Mouse (Mus musculus) myocyte (in vitro differentiated cells): ENCODE measurements at regions not wholly inside any gene's neighbourhood (a gene's known extent, or its start where the extent isn't known, plus 50 kb on each side); places are given as distances from the start of the nearest gene placed in this dataset.

ENCODE experiments used
- CEBPB ChIP-seq: IDR thresholded peaks from 2 replicates; pipeline ENCODE4 v1.6.1; 2011; ENCODE audit warnings: mild to moderate bottlenecking, moderate library complexity; ENCODE audit not compliant: poor library complexity, insufficient read depth, severe bottlenecking
- POLR2A ChIP-seq: IDR thresholded peaks from one replicate; pipeline ENCODE4 v1.6.1; 2011; ENCODE audit warnings: low read depth, mild to moderate bottlenecking, control low read depth, moderate library complexity; ENCODE audit not compliant: insufficient read length
- TCF12 ChIP-seq: IDR thresholded peaks from one replicate; pipeline ENCODE4 v1.6.1; 2011; ENCODE audit warnings: mild to moderate bottlenecking, control low read depth; ENCODE audit not compliant: poor library complexity, insufficient read depth, severe bottlenecking
- USF1 ChIP-seq: IDR thresholded peaks from one replicate; pipeline ENCODE4 v1.6.1; 2011; ENCODE audit warnings: low read depth, mild to moderate bottlenecking, control low read depth, moderate library complexity

- TF ChIP-seq POLR2A (no peak), USF1 (no peak), CEBPB (no peak), TCF12 (no peak)
These were observed 223.2 kb downstream of the Usp25 start for GRCm38 (mm10) chr16:77236509-77237271.
